ENCODE assay signal across 8 mouse cellular contexts in genomic region chr10:80917779-80918434, GRCm38 (mm10). TPM values are rescaled to one million over a fixed set of nuclear protein-coding genes. Genes with fewer than 3 reads are reported as not detected.
DNase-seq lines count a peak whose midpoint lies in the region; ATAC-seq and TF ChIP-seq lines count a peak whose summit lies in the region.

TSS of gene Lmnb2 (minus strand) at chr10:80918245.

- no peaks in the 10 kb centered on the region for H3K27me3 ChIP-seq in embryonic facial prominence, embryonic 11.5 days (ENCODE audit: control insufficient read depth, insufficient read depth, low read length)
- H3K27me3 ChIP-seq in heart, embryonic 10.5 days (ENCODE audit: insufficient read depth, poor library complexity, severe bottlenecking): no peaks in the 10 kb centered on the region
- H3K27me3 ChIP-seq in kidney, embryonic 15.5 days: no peaks in the 10 kb centered on the region; the same call in 1 of the 2 replicates
- H3K27me3 ChIP-seq in midbrain, postnatal 0 days (ENCODE audit: insufficient read depth, low read length): no peaks in the 10 kb centered on the region
- no peaks in the 10 kb centered on the region for H3K27me3 ChIP-seq in splenic B cell, adult 2 months (ENCODE audit: control insufficient read depth, insufficient read depth, low read length, poor library complexity, severe bottlenecking)

- ATAC-seq in embryonic facial prominence, embryonic 11.5 days (replicated peaks; ENCODE audit: insufficient number of reproducible peaks, low FRiP score, low TSS enrichment, low read depth): peak; percentile 37; the same call in 1 of the 2 replicates
- ATAC-seq in kidney, embryonic 15.5 days (replicated peaks; ENCODE audit: low FRiP score): peak; percentile 43
- ATAC-seq in midbrain, postnatal 0 days (ENCODE audit: low FRiP score): peak; percentile 70

- WGBS in embryonic facial prominence, embryonic 11.5 days: under 1% methylated on average over 60 of the region's 61 CpGs
- WGBS in heart, embryonic 10.5 days: under 1% methylated on average over 61 of the region's 61 CpGs
- WGBS in kidney, embryonic 15.5 days: under 1% methylated on average over 59 of the region's 61 CpGs
- WGBS in midbrain, postnatal 0 days: under 1% methylated on average over 61 of the region's 61 CpGs

- H3K27ac ChIP-seq in embryonic facial prominence, embryonic 11.5 days (replicated peaks; ENCODE audit: low read depth, low read length): peak within 1 kb of the TSS; percentile 52
- peak within 1 kb of the TSS; percentile 93 for H3K27ac ChIP-seq in heart, embryonic 10.5 days
- peak within 1 kb of the TSS; percentile 80 for H3K27ac ChIP-seq in kidney, embryonic 15.5 days
- H3K27ac ChIP-seq in midbrain, postnatal 0 days (ENCODE audit: low read depth, low read length): peak within 1 kb of the TSS; percentile 78

- H3K4me1 ChIP-seq in embryonic facial prominence, embryonic 11.5 days (ENCODE audit: control insufficient read depth, insufficient read depth, low read length): no peaks in the 10 kb centered on the region
- peaks cover 52% of the 10 kb centered on the region for H3K4me1 ChIP-seq in heart, embryonic 10.5 days
- peaks cover 36% of the 10 kb centered on the region for H3K4me1 ChIP-seq in kidney, embryonic 15.5 days
- no peaks in the 10 kb centered on the region; the same call in 1 of the 2 replicates for H3K4me1 ChIP-seq in midbrain, postnatal 0 days (ENCODE audit: insufficient read depth, low read length)

- peak within 1 kb of the TSS; percentile 93 for H3K4me2 ChIP-seq in embryonic facial prominence, embryonic 11.5 days (ENCODE audit: low read depth, low read length)
- H3K4me2 ChIP-seq in kidney, embryonic 15.5 days: peak within 1 kb of the TSS; percentile 88
- H3K4me2 ChIP-seq in midbrain, postnatal 0 days (ENCODE audit: low read depth, low read length, poor library complexity, severe bottlenecking): peak within 1 kb of the TSS; percentile 81

- DNase-seq in A20 (ENCODE audit: low read depth, low spot score) (peak; percentile 81), liver (peak; percentile 65)
- peak; percentile 83 for DNase-seq in adrenal gland, postnatal 10 days
- DNase-seq in embryonic facial prominence, embryonic 11.5 days (ENCODE audit: low spot score): peak; percentile 87
- peak; percentile 87 for DNase-seq in heart, embryonic 10.5 days (ENCODE audit: low spot score)
- peak; percentile 93 for DNase-seq in midbrain, postnatal 0 days (ENCODE audit: low spot score)
- DNase-seq in splenic B cell, adult 2 months (ENCODE audit: low read depth, low spot score): peak; percentile 58

- no peaks in the 10 kb centered on the region; the same call in 1 of the 2 replicates for H3K36me3 ChIP-seq in embryonic facial prominence, embryonic 11.5 days (replicated peaks; ENCODE audit: control insufficient read depth, insufficient read depth, low read depth, low read length)
- H3K36me3 ChIP-seq in heart, embryonic 10.5 days: peaks cover 30% of the 10 kb centered on the region
- H3K36me3 ChIP-seq in kidney, embryonic 15.5 days: peaks cover 24% of the 10 kb centered on the region
- 0 out of 2 replicates have a peak, but pooled peaks cover 5% of the 10 kb centered on the region for H3K36me3 ChIP-seq in midbrain, postnatal 0 days (ENCODE audit: insufficient read depth, low read length)
- H3K36me3 ChIP-seq in splenic B cell, adult 2 months (ENCODE audit: control insufficient read depth, insufficient read depth, low read length, poor library complexity, severe bottlenecking): no peaks in the 10 kb centered on the region

- H3K9me3 ChIP-seq in embryonic facial prominence, embryonic 11.5 days (replicated peaks; ENCODE audit: control insufficient read depth, low read length): no peaks in the 10 kb centered on the region
- no peaks in the 10 kb centered on the region for H3K9me3 ChIP-seq in heart, embryonic 10.5 days
- no peaks in the 10 kb centered on the region for H3K9me3 ChIP-seq in kidney, embryonic 15.5 days (replicated peaks)
- no peaks in the 10 kb centered on the region for H3K9me3 ChIP-seq in midbrain, postnatal 0 days (ENCODE audit: low read length)

- peak; percentile 27; the same call in 1 of the 2 replicates for TF ChIP-seq CTCF in midbrain, postnatal 0 days (IDR thresholded peaks at IDR 0.05)

- peak within 1 kb of the TSS; percentile 94 for H3K4me3 ChIP-seq in embryonic facial prominence, embryonic 11.5 days (ENCODE audit: low read depth, low read length)
- H3K4me3 ChIP-seq in heart, embryonic 10.5 days: peak within 1 kb of the TSS; percentile 97
- H3K4me3 ChIP-seq in kidney, embryonic 15.5 days (replicated peaks): peak within 1 kb of the TSS; percentile 86
- peak within 1 kb of the TSS; percentile 87 for H3K4me3 ChIP-seq in midbrain, postnatal 0 days (ENCODE audit: low read depth, low read length)

- peak within 1 kb of the TSS; percentile 94 for H3K9ac ChIP-seq in embryonic facial prominence, embryonic 11.5 days (replicated peaks; ENCODE audit: low read length)
- peak within 1 kb of the TSS; percentile 83 for H3K9ac ChIP-seq in kidney, embryonic 15.5 days
- H3K9ac ChIP-seq in midbrain, postnatal 0 days (replicated peaks; ENCODE audit: low read length, poor library complexity, severe bottlenecking): peak within 1 kb of the TSS; percentile 80

RNA-seq across cellular contexts. Expression of gene Lmnb2, which starts in this region (rescaled TPM):
- 10 to 100 TPM; 14.5 to 16.5 TPM for total RNA-seq in adrenal gland, postnatal 10 days (2021)
- polyA plus RNA-seq in embryonic facial prominence, embryonic 11.5 days (2014; fragmentation: Nextera tagmentation; extraction: Ambion mirVana): 18.4 and 19.4 TPM in 2 replicates
- polyA plus RNA-seq in heart, embryonic 10.5 days (2016; fragmentation: Nextera tagmentation; extraction: Ambion mirVana): 39.7 and 47.3 TPM in 2 replicates
- polyA plus RNA-seq in kidney, embryonic 15.5 days (2015; fragmentation: Nextera tagmentation; extraction: Ambion mirVana): 55.0 and 59.3 TPM in 2 replicates
- 40.2 and 47.3 TPM in 2 replicates for total RNA-seq in midbrain, postnatal 0 days (2014; rRNA removed)
- 22.6 and 22.7 TPM in 2 replicates for polyA plus RNA-seq in midbrain, postnatal 0 days (2015; fragmentation: Nextera tagmentation; extraction: Ambion mirVana)

Comparison
In these comparisons a context has a peak if more than half of its experiments do, and no peak if none do; other contexts are left out.
1. Peak in every context shown above with its lines: DNase-seq, ATAC-seq, H3K4me3 ChIP-seq and H3K27ac ChIP-seq.